Mouse (Mus musculus) stomach, embryonic 16.5 days (tissue): ENCODE measurements around the gene Irf7. TPM values are rescaled to one million over a fixed set of nuclear protein-coding genes. Genes with fewer than 3 reads are reported as not detected.

Experiments used
- ATAC-seq: fragments of 200-750 bp; cut with Nextera tagmentation; 2 replicates; pipeline ENCODE4 v1.8.0; 2017; ENCODE audit warnings: moderate number of reproducible peaks, moderate TSS enrichment; ENCODE audit not compliant: insufficient read depth, low FRiP score
- H3K27ac ChIP-seq: fragments of 300-500 bp; sonication (generic); 2 replicates; pipeline ENCODE4 v1.5.1; 2014; ENCODE audit warnings: low read length
- H3K27me3 ChIP-seq: fragments of 300-500 bp; sonication (generic); 2 replicates; pipeline ENCODE4 v1.6.1; 2014; ENCODE audit warnings: low read length, control low read depth, mixed read lengths; ENCODE audit not compliant: control insufficient read depth, insufficient read depth
- H3K36me3 ChIP-seq: fragments of 300-500 bp; sonication (generic); 2 replicates; pipeline ENCODE4 v1.6.1; 2014; ENCODE audit warnings: low read length; ENCODE audit not compliant: control insufficient read depth, insufficient read depth
- H3K4me1 ChIP-seq: fragments of 300-500 bp; sonication (generic); 2 replicates; pipeline ENCODE4 v1.6.1; 2014; ENCODE audit warnings: low read length, control low read depth, mixed read lengths; ENCODE audit not compliant: control insufficient read depth, insufficient read depth
- H3K4me2 ChIP-seq: fragments of 300-500 bp; sonication (generic); 2 replicates; pipeline ENCODE4 v1.6.1; 2014; ENCODE audit warnings: low read depth, low read length, mixed read lengths
- H3K4me3 ChIP-seq: fragments of 300-500 bp; sonication (generic); replicated peaks from 2 replicates; pipeline ENCODE4 v1.5.1; 2014; ENCODE audit warnings: mild to moderate bottlenecking, low read length
- H3K9ac ChIP-seq: fragments of 300-500 bp; sonication (generic); 2 replicates; pipeline ENCODE4 v1.6.1; 2014; ENCODE audit warnings: low read length
- H3K9me3 ChIP-seq: fragments of 300-500 bp; sonication (generic); replicated peaks from 2 replicates; pipeline ENCODE4 v1.6.1; 2016; ENCODE audit warnings: low read length, control low read depth; ENCODE audit not compliant: control insufficient read depth
- whole genome bisulfite sequencing: fragments of 180-500 bp; shearing (Covaris S2); extraction: QIAGEN DNeasy Blood & Tissue Kit; methylation state at CpG from one replicate; pipeline ENCODE4 v1.1.7; 2014; 5-methylcytosine and 5-hydroxymethylcytosine counted together
- polyA plus RNA-seq: library from polyadenylated mRNA; unstranded; fragments of >200 nt; fragmentation: Nextera tagmentation; extraction: Ambion mirVana; gene quantifications from 2 replicates; pipeline ENCODE4 v1.2.1, GENCODE M21; 2015

The Irf7 gene
- polyA plus RNA-seq, 1 experiment from 2014 or later, result 3.5 TPM

- 74% methylated on average over 1 of the region's 1 CpGs for WGBS
- Histone ChIP-seq H3K9ac (peak overlapping the region; percentile 80; the same call in 1 of the 2 replicates), H3K36me3 (no peaks in the 10 kb centered on the region), H3K4me2 (peak overlapping the region; percentile 77; the same call in 1 of the 2 replicates), H3K27ac (peak overlapping the region; percentile 96), H3K4me3 (no peak overlapping the region), H3K9me3 (no peaks in the 10 kb centered on the region), H3K27me3 (no peaks in the 10 kb centered on the region), H3K4me1 (peaks cover 65% of the 10 kb centered on the region)
- ATAC-seq, result no peak
These were observed 46.7 kb downstream of the Irf7 start for GRCm38 (mm10) chr7:141219558-141220099.

- H3K4me3 ChIP-seq, result peak overlapping the region; percentile 68; the same call in 1 of the 2 replicates
- H3K4me1 ChIP-seq, result peaks cover 70% of the 10 kb centered on the region
- peak overlapping the region; percentile 85 for H3K4me2 ChIP-seq
- ATAC-seq, result no peak
- peak overlapping the region; percentile 84 for H3K9ac ChIP-seq
- peak overlapping the region; percentile 96 for H3K27ac ChIP-seq
- H3K27me3 ChIP-seq, result no peaks in the 10 kb centered on the region
- H3K9me3 ChIP-seq, result no peaks in the 10 kb centered on the region
- no peaks in the 10 kb centered on the region for H3K36me3 ChIP-seq
- 76% methylated on average over 5 of the region's 5 CpGs for WGBS
These were observed 47.6 kb downstream of the Irf7 start for GRCm38 (mm10) chr7:141218557-141219133.

- WGBS, result 60% methylated on average over 3 of the region's 3 CpGs
- peak overlapping the region; percentile 96 for H3K27ac ChIP-seq
- H3K9ac ChIP-seq, result peak overlapping the region; percentile 84; the same call in 1 of the 2 replicates
- peaks cover 70% of the 10 kb centered on the region for H3K4me1 ChIP-seq
- H3K36me3 ChIP-seq, result no peaks in the 10 kb centered on the region
- H3K9me3 ChIP-seq, result no peaks in the 10 kb centered on the region
- ATAC-seq, result no peak
- H3K4me2 ChIP-seq, result peak overlapping the region; percentile 85
- peak overlapping the region; percentile 68 for H3K4me3 ChIP-seq
- no peaks in the 10 kb centered on the region for H3K27me3 ChIP-seq
These were observed 48.1 kb downstream of the Irf7 start for GRCm38 (mm10) chr7:141218141-141218540.

- Histone ChIP-seq H3K27me3 (no peaks in the 10 kb centered on the region), H3K4me1 (peaks cover 64% of the 10 kb centered on the region), H3K4me2 (peak overlapping the region; percentile 85), H3K27ac (peak overlapping the region; percentile 96), H3K9me3 (no peaks in the 10 kb centered on the region), H3K36me3 (no peaks in the 10 kb centered on the region), H3K9ac (peak overlapping the region; percentile 84), H3K4me3 (peak overlapping the region; percentile 68)
- no peak for ATAC-seq
- WGBS, result 82% methylated on average over 17 of the region's 17 CpGs
These were observed 48.8 kb downstream of the Irf7 start for GRCm38 (mm10) chr7:141217343-141218013.

- H3K9me3 ChIP-seq, result no peaks in the 10 kb centered on the region
- no peaks in the 10 kb centered on the region for H3K27me3 ChIP-seq
- H3K4me1 ChIP-seq, result peaks cover 59% of the 10 kb centered on the region
- peak overlapping the region; percentile 68 for H3K4me3 ChIP-seq
- H3K4me2 ChIP-seq, result peak overlapping the region; percentile 85
- peak overlapping the region; percentile 84 for H3K9ac ChIP-seq
- H3K27ac ChIP-seq, result peak overlapping the region; percentile 96
- no peak for ATAC-seq
- 72% methylated on average over 11 of the region's 11 CpGs for WGBS
- H3K36me3 ChIP-seq, result no peaks in the 10 kb centered on the region
These were observed 49.4 kb downstream of the Irf7 start for GRCm38 (mm10) chr7:141216894-141217293.

DNA sequence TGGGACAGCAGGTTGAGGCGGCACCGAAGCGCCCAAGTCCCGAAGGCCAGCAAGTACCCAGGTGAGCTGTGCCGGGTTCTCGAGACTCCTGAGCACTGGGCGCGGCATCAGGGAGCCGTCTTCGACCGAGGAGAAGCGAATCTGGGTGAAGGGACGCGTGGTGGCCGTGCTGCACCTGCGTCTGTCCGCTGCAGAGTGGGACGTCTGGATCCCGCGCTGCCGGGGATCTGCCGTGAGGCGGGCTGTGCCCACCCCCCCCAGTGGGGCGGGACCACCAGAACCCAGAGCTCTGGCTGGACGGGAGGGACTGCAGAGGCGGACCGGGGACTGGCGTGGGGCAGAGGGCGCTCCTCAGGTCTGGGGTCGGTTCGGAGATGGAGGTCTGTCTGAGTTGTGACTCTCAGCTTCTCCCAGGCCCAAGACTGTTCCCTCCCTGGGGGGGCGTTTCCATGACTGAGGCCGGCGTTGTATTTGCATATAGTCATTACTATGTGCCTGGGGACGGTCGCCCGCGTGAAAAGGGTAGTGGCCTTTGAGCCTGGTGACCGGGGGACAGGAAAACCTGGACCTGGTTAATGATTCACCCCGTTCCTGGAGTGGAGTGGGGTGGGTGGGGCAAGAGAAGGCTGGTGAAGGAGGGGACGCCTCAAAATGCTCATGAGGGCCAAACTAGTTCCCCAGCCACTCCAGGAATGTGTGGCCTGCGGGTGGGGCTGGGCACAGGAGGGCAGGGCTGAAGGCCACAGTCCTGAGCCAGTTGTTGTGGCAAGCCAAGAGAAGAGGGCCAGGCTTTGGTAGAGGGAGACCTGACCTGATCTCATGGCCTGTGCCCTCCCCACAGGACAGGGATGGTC lies 50.2 kb downstream of the Irf7 start:
- H3K4me3 ChIP-seq, result peak overlapping the region; percentile 68
- peaks cover 57% of the 10 kb centered on the region for H3K4me1 ChIP-seq
- no peaks in the 10 kb centered on the region for H3K27me3 ChIP-seq
- H3K27ac ChIP-seq, result peak overlapping the region; percentile 96
- ATAC-seq, result peak; percentile 71
- peak overlapping the region; percentile 84 for H3K9ac ChIP-seq
- under 1% methylated on average over 42 of the region's 42 CpGs for WGBS
- no peaks in the 10 kb centered on the region for H3K9me3 ChIP-seq
- no peaks in the 10 kb centered on the region for H3K36me3 ChIP-seq
- peak overlapping the region; percentile 85 for H3K4me2 ChIP-seq

DNA sequence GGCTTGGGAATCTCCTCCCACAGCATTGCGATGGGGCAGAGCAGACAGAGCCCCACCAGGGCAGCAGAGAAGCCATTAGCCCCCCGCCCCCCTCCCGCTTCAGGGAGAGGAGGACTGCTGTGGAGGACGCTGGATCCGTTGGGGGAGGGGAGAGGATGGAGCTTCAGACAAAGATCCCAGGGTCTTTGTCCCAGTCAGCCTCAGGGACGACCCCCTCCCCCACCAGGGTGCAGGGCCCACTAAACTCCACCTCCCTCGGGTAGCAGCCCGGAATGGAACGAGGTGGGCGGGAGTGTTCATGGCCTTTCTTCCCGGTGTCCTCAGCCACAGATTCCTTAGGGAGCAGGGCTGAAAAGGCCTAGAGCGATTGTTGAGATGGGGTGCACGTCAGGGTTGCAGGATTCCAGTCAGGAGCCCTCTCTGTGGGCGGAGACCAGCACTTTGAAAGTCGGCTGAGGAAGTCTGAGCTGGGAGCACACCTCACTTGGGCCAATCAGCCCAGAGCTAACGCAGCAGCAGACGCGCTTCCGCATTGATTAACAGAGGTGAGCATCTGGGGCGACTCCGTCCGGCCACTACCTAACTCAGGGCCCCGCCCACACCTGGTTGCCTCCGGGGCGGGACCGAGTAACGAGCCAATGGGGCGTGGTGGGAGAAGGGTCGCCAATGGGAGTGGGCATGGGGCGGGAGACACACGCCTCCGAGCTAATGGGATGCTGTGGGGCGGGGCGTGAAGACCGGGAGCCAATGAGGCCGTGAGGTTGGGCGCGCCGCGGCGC lies 51.0 kb downstream of the Irf7 start, which contains the start of gene Rassf7:
Gene Rassf7 (plus strand): TSS at position 760 of the 779 bp plus-strand sequence.
- Histone ChIP-seq H3K27ac (peak within 1 kb of the TSS; percentile 97), H3K36me3 (no peaks in the 10 kb centered on the region), H3K9me3 (no peaks in the 10 kb centered on the region), H3K4me1 (peaks cover 50% of the 10 kb centered on the region), H3K9ac (peak within 1 kb of the TSS; percentile 84), H3K27me3 (no peaks in the 10 kb centered on the region), H3K4me2 (peak within 1 kb of the TSS; percentile 85), H3K4me3 (peak within 1 kb of the TSS; percentile 68)
- peak; percentile 93 for ATAC-seq
- WGBS, result under 1% methylated on average over 41 of the region's 41 CpGs

- Histone ChIP-seq H3K9me3 (no peaks in the 10 kb centered on the region), H3K4me1 (peaks cover 42% of the 10 kb centered on the region), H3K36me3 (no peaks in the 10 kb centered on the region), H3K4me3 (no peak overlapping the region), H3K4me2 (no peak overlapping the region), H3K27ac (peak overlapping the region; percentile 97), H3K9ac (no peak overlapping the region), H3K27me3 (no peaks in the 10 kb centered on the region)
- 59% methylated on average over 3 of the region's 3 CpGs for WGBS
- no peak for ATAC-seq
These were observed 52.0 kb downstream of the Irf7 start for GRCm38 (mm10) chr7:141214310-141214709.
